Mouse (Mus musculus) neural tube, embryonic 11.5 days (tissue): ENCODE results near the gene Arhgap32. TPM values are rescaled to one million over a fixed set of nuclear protein-coding genes. Genes with fewer than 3 reads are reported as not detected.

ENCODE experiments used
- ATAC-seq: fragments of 200-750 bp; cut with Nextera tagmentation; 2 replicates; pipeline ENCODE4 v1.8.0; 2017; ENCODE audit warnings: moderate number of reproducible peaks, mild to moderate bottlenecking, moderate TSS enrichment, moderate library complexity; ENCODE audit not compliant: insufficient read depth, low FRiP score, low TSS enrichment
- DNase-seq: peaks from one replicate; pipeline ENCODE4 v3.0.0-alpha.2; 2015; ENCODE audit warnings: low spot score
- H3K27ac ChIP-seq: fragments of 300-500 bp; sonication (generic); 2 replicates; pipeline ENCODE4 v1.5.1; 2014; ENCODE audit warnings: low read depth, mild to moderate bottlenecking, low read length
- H3K27me3 ChIP-seq: fragments of 300-500 bp; sonication (generic); 2 replicates; pipeline ENCODE4 v1.6.1; 2014; ENCODE audit warnings: mild to moderate bottlenecking, low read length, mixed read lengths; ENCODE audit not compliant: control insufficient read depth, insufficient read depth
- H3K36me3 ChIP-seq: fragments of 300-500 bp; sonication (generic); 2 replicates; pipeline ENCODE4 v1.6.1; 2014; ENCODE audit warnings: mild to moderate bottlenecking, low read length, moderate library complexity, mixed read lengths; ENCODE audit not compliant: control insufficient read depth, insufficient read depth
- H3K4me1 ChIP-seq: fragments of 300-500 bp; sonication (generic); 2 replicates; pipeline ENCODE4 v1.6.1; 2014; ENCODE audit warnings: low read length, mixed read lengths; ENCODE audit not compliant: control insufficient read depth, insufficient read depth
- H3K4me2 ChIP-seq: fragments of 300-500 bp; sonication (generic); 2 replicates; pipeline ENCODE4 v1.6.1; 2014; ENCODE audit warnings: low read depth, mild to moderate bottlenecking, moderate library complexity
- H3K4me3 ChIP-seq: fragments of 300-500 bp; sonication (generic); 2 replicates; pipeline ENCODE4 v1.5.1; 2014; ENCODE audit warnings: low read depth, low read length
- H3K9ac ChIP-seq: fragments of 300-500 bp; sonication (generic); 2 replicates; pipeline ENCODE4 v1.6.1; 2014; ENCODE audit warnings: mild to moderate bottlenecking, low read length
- H3K9me3 ChIP-seq: fragments of 300-500 bp; sonication (generic); 2 replicates; pipeline ENCODE4 v1.6.1; 2016; ENCODE audit warnings: low read length; ENCODE audit not compliant: control insufficient read depth
- WGBS: fragments of 180-500 bp; shearing (Covaris S2); extraction: QIAGEN DNeasy Blood & Tissue Kit; methylation state at CpG from one replicate; pipeline ENCODE4 v1.1.7; 2014; 5-methylcytosine and 5-hydroxymethylcytosine counted together
- polyA plus RNA-seq: library from polyadenylated mRNA; unstranded; fragments of >200 nt; fragmentation: Nextera tagmentation; extraction: Ambion mirVana; gene quantifications from 2 replicates; pipeline ENCODE4 v1.2.1, GENCODE M21; 2014

The Arhgap32 gene
- polyA plus RNA-seq, 1 experiment from 2014 or later: 11.9 TPM

GRCm38 (mm10) chr9:32143451-32143850, 27.5 kb downstream of the Arhgap32 start:
- no peak overlapping the region for H3K27ac ChIP-seq
- H3K27me3 ChIP-seq: no peaks in the 10 kb centered on the region
- H3K9ac ChIP-seq: no peak overlapping the region
- WGBS: 87% methylated on average over 3 of the region's 3 CpGs
- H3K4me2 ChIP-seq: no peak overlapping the region
- 0 out of 2 replicates have a peak, but pooled peaks cover 2% of the 10 kb centered on the region for H3K4me1 ChIP-seq
- no peak overlapping the region for H3K4me3 ChIP-seq
- H3K36me3 ChIP-seq: no peaks in the 10 kb centered on the region
- no peak for ATAC-seq
- no peak for DNase-seq
- H3K9me3 ChIP-seq: no peaks in the 10 kb centered on the region

GRCm38 (mm10) chr9:32146257-32146996, 30.5 kb downstream of the Arhgap32 start:
- H3K27ac ChIP-seq: no peak overlapping the region
- H3K36me3 ChIP-seq: no peaks in the 10 kb centered on the region
- no peak overlapping the region for H3K9ac ChIP-seq
- no peaks in the 10 kb centered on the region for H3K27me3 ChIP-seq
- H3K4me2 ChIP-seq: no peak overlapping the region
- 69% methylated on average over 12 of the region's 12 CpGs for WGBS
- ATAC-seq (no peak), DNase-seq (no peak)
- H3K4me3 ChIP-seq: no peak overlapping the region
- no peaks in the 10 kb centered on the region for H3K9me3 ChIP-seq
- 0 out of 2 replicates have a peak, but pooled peaks cover 2% of the 10 kb centered on the region for H3K4me1 ChIP-seq

GRCm38 (mm10) chr9:32149241-32149640, 33.3 kb downstream of the Arhgap32 start:
- H3K4me3 ChIP-seq: no peak overlapping the region
- no peak overlapping the region for H3K27ac ChIP-seq
- H3K36me3 ChIP-seq: no peaks in the 10 kb centered on the region
- H3K4me2 ChIP-seq: no peak overlapping the region
- no peaks in the 10 kb centered on the region for H3K27me3 ChIP-seq
- H3K9ac ChIP-seq: no peak overlapping the region
- WGBS: 90% methylated on average over 3 of the region's 3 CpGs
- ATAC-seq (no peak), DNase-seq (no peak)
- no peaks in the 10 kb centered on the region for H3K9me3 ChIP-seq
- no peaks in the 10 kb centered on the region for H3K4me1 ChIP-seq

- Histone ChIP-seq H3K4me3 (no peak overlapping the region), H3K36me3 (no peaks in the 10 kb centered on the region), H3K9me3 (no peaks in the 10 kb centered on the region), H3K27ac (no peak overlapping the region), H3K27me3 (no peaks in the 10 kb centered on the region), H3K4me1 (no peaks in the 10 kb centered on the region), H3K9ac (no peak overlapping the region), H3K4me2 (no peak overlapping the region)
- ATAC-seq (no peak), DNase-seq (no peak)
- 87% methylated on average over 11 of the region's 11 CpGs for WGBS
These were observed 34.1 kb downstream of the Arhgap32 start for GRCm38 (mm10) chr9:32149836-32150642.

- Histone ChIP-seq H3K4me2 (no peak overlapping the region), H3K27me3 (no peaks in the 10 kb centered on the region), H3K9ac (no peak overlapping the region), H3K4me3 (no peak overlapping the region), H3K9me3 (no peaks in the 10 kb centered on the region), H3K4me1 (no peaks in the 10 kb centered on the region), H3K36me3 (no peaks in the 10 kb centered on the region), H3K27ac (no peak overlapping the region)
- WGBS: 91% methylated on average over 3 of the region's 3 CpGs
- DNase-seq: no peak
- ATAC-seq: no peak
These were observed 38.9 kb downstream of the Arhgap32 start for GRCm38 (mm10) chr9:32154727-32155371.

GRCm38 (mm10) chr9:32156706-32157105, 40.8 kb downstream of the Arhgap32 start:
- H3K27me3 ChIP-seq: no peaks in the 10 kb centered on the region
- no peak overlapping the region for H3K27ac ChIP-seq
- no peaks in the 10 kb centered on the region for H3K4me1 ChIP-seq
- ATAC-seq: no peak
- no peak overlapping the region for H3K4me3 ChIP-seq
- 93% methylated on average over 4 of the region's 4 CpGs for WGBS
- no peaks in the 10 kb centered on the region for H3K9me3 ChIP-seq
- H3K4me2 ChIP-seq: no peak overlapping the region
- no peaks in the 10 kb centered on the region for H3K36me3 ChIP-seq
- no peak overlapping the region for H3K9ac ChIP-seq
- DNase-seq: no peak

- WGBS: 76% methylated on average over 3 of the region's 3 CpGs
- DNase-seq: no peak
These were observed 41.3 kb downstream of the Arhgap32 start for GRCm38 (mm10) chr9:32157201-32157600.

GRCm38 (mm10) chr9:32158837-32159543, 43.1 kb downstream of the Arhgap32 start:
- H3K27ac ChIP-seq: no peak overlapping the region
- H3K9ac ChIP-seq: no peak overlapping the region
- no peak overlapping the region for H3K4me3 ChIP-seq
- ATAC-seq: peak; percentile 69
- peak; percentile 56 for DNase-seq
- no peak overlapping the region for H3K4me2 ChIP-seq
- H3K4me1 ChIP-seq: no peaks in the 10 kb centered on the region
- H3K27me3 ChIP-seq: no peaks in the 10 kb centered on the region
- H3K9me3 ChIP-seq: no peaks in the 10 kb centered on the region
- whole genome bisulfite sequencing: 23% methylated on average over 3 of the region's 3 CpGs
- no peaks in the 10 kb centered on the region for H3K36me3 ChIP-seq

More at GRCm38 (mm10) chr9:32157201-32157600, 41.3 kb downstream of the Arhgap32 start:
- no peaks in the 10 kb centered on the region for H3K4me1 ChIP-seq
- no peak overlapping the region for H3K9ac ChIP-seq
- H3K27ac ChIP-seq: no peak overlapping the region
- no peak for ATAC-seq
- H3K4me2 ChIP-seq: no peak overlapping the region
- no peak overlapping the region for H3K4me3 ChIP-seq
- no peaks in the 10 kb centered on the region for H3K36me3 ChIP-seq
- no peaks in the 10 kb centered on the region for H3K27me3 ChIP-seq
- no peaks in the 10 kb centered on the region for H3K9me3 ChIP-seq
